Mouse (Mus musculus): Measurements from ENCODE around the gene Spn. TPM values are rescaled to one million over a fixed set of nuclear protein-coding genes. Genes with fewer than 3 reads are reported as not detected.
"Not testable (repeated sequence)": the region's sequence is repeated elsewhere in the genome, so short reads cannot be mapped to it uniquely, and the experiment has no call there.

Spn gene
- total RNA-seq (2021): 1 to 10 TPM; 1.8 to 2.1 TPM
- long read RNA-seq, experiment 1: 0 reads
- long read RNA-seq, experiment 2, partial matches to known transcripts: 0 of 1 reads
- long read RNA-seq, experiment 2, other reads (novel, unspliced or antisense): 1 of 1 reads

DNA sequence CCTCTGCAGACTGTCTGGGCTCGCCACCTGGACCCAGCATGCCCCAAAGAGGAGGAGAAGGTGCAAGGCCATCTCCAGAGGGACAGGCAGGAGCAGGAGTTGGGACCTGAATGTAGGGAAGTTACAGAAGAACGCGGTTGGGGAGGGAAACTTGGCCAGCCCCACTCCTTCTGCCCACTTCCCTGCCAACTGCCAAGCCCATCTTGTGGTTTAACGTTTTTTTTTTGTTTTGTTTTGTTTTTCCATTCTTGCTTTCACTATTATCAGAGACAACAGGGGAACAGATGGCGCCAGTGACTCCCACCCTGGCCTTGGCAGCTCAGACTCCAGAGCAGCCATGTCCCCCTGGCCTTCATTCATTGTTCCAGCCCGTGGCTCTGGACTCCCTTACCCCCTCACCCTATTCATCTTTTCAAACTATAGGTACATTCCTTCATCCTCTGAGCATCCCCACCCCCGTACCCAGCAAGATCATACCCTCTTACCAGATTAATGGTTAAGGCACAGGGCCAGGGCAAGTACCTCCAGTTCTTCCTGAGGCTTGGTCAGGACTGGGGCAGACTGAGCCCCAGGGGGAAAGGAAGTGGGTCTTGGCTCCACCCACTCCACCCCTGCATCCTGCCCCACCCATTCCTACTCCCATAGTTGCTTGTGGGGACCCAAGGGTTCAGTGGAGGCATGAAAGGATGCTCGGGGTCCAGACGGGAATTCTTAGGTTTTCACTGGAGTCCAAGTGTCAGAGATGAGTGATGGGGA is at the start of gene Spn:
Gene Spn (minus strand): TSS at position 562 of the 756 bp plus-strand sequence.
- no peak for DNase-seq (ENCODE audit: low spot score in 2 of 2)

DNA sequence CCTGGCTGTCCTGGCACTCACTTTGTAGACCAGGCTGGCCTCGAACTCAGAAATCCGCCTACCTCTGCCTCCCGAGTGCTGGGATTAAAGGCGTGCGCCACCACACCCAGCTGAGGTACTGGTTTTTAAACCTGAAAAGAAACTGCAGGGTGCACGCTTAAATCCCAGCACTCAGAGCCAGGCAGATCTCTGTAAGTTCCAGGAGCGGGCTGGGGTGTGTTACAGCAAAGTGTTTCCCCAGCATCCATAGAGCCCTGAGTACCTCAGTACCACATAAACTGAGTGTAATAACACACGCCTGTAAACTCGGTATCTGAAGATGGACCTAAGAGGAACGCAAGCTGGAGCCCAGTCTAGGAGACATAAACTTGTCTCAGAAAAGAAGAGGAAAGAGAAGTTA is 49.7 kb upstream of the Spn start:
- no peak for DNase-seq (ENCODE audit: low spot score in 2 of 2)

DNA sequence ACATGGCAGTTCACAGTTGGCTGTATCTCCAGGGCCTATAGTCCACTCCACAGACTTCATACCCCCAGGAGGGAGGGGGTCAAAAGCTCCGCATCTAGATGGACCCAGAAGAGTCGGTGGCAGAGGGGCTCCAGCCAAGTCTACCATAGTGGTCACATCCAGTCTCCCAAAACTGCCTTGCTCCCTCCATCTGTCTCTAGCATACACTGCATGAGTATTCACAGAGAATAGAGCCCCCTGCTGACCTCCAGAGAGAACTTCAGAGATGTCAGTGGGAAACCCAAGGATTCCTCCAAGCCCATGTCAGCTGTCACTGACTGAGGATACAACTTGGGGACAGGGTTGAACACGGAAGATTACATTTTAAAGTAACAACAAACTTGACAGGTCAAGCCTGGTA is 48.0 kb upstream of the Spn start:
- DNase-seq (ENCODE audit: low spot score in 2 of 2): no peak

DNA sequence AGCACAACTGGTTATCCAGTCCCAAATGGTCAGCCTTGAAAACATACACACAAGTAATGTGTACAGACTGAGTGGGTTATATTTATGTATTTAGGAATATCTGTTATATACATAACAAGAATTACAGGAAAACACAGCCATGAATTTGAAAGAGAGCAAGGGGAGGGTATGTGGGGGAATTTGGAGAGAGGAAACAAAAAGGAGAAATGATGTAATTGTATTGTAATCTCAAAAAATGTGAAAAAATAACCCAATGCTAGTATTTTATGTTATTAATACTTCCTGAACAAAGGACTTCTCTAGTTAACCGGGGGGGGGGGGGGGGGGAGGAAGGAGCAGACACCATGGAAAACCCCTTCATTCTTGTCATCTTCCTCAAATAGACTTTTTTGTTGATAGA is 47.1 kb upstream of the Spn start:
- DNase-seq (ENCODE audit: low spot score in 2 of 2): no peak

DNA sequence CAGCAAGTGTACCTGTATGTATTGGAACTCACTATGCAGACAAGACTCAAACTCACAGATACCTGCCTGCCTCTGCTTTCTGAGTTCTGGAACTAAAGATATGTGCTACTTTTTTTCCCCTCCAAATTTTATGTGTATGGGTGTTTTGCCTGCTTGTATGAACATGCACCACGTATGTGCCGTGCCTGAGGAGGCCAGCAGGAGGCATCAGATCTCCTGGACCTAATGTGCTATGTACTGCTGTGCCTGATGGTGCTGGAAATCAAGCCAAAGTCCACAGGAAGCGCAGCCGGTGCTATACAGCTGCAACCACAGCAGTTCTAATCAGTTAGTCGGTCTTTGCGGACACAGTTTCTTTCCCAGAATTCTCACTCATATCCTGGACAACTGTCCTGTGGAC is 46.2 kb upstream of the Spn start:
- DNase-seq (ENCODE audit: low spot score in 2 of 2): no peak

DNA sequence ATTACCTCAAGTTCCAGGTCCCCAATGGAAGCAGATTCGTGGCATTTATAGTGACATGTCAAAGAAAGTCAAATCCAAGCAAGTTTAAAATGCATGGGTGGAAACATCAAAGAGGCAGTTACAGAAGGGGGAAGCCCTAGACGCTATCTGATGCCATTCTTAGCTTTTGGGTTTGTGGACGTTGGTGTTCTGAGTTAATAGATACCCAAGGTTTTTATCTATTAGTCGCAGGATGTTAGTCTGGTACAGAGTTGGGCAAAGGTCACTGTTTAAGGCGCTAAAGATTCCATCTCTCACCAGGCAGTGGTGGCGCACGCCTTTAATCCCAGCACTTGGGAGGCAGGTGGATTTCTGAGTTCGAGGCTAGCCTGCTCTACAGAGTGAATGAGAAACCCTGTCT is 45.7 kb upstream of the Spn start:
- no peak for DNase-seq (ENCODE audit: low spot score in 2 of 2)

DNA sequence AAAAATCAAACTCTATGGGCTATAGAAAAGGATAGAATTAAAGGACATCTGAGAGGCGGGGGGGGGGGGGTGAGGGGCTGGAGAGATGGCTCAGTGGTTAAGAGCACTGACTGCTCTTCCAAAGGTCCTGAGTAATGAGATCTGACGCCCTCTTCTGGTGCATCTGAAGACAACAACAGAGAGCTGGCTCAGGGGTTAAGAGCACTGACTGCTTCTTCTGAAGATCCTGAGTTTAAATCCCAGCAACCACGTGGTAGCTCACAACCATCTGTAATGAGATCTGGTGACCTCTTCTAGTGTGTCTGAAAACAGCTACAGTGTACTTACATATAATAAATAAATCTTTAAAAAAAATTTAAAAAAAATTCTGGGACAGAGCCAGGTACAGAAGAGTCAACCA is 44.1 kb upstream of the Spn start:
- not testable (repeated sequence) for DNase-seq (ENCODE audit: low spot score in 2 of 2)

DNA sequence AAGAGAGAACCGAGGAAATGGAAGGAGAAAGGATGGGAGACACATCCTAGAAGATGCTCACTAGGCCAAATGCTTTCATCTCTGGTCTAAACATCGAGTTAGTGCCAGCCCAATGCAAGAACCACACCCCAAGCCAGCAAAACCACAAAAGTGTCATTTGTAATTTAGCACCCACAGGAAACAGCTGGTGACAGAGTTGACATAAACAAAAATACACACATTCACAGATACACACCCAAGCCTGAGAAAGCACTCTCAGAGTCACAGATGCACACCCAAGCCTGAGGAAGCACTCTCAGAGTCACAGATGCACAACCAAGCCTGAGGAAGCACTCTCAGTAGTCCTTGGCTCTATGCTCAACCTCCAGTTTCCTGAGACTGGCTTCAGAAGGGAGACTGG is 43.2 kb upstream of the Spn start:
- DNase-seq (ENCODE audit: low spot score in 2 of 2): no peak

DNA sequence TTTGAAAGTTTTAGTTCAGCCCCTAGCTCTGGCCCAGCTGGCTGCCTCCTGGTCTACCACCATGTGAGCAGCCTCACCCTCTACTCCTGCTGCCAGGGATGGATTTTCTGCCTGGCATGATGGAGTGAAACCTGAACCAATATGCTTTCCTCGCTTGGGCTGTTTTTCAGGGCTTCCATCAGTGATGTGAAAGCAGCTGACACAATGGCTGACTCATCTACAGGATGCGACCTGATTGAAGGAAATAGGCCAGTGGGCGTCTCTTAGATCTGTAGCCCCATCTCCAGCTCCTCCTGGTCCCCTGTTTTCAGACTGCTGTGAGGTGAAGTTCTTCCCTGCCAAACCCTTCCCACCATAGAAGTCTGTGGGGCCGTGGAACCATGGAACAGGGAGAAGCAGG is 39.3 kb upstream of the Spn start:
- DNase-seq (ENCODE audit: low spot score in 2 of 2): no peak

DNA sequence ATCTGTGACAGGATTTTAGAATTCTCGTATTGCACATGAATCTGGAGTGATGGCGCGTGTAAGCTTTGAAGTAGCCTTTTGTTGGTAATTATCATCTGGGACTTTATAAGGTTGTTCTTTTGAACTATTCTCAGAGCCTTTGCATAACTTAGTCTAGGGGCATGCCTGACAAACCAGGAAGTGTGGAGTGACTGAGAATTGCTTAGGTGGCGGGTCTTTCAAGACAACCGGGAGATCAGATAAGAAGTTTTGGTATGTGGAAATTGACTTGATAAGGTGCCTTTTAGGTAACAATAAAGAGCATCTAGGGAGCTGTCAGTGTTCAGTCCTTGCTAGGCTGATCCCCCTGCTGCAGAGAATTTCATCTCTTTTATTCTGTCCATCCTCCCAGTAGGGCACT is 28.9 kb upstream of the Spn start:
- no peak for DNase-seq (ENCODE audit: low spot score in 2 of 2)

DNA sequence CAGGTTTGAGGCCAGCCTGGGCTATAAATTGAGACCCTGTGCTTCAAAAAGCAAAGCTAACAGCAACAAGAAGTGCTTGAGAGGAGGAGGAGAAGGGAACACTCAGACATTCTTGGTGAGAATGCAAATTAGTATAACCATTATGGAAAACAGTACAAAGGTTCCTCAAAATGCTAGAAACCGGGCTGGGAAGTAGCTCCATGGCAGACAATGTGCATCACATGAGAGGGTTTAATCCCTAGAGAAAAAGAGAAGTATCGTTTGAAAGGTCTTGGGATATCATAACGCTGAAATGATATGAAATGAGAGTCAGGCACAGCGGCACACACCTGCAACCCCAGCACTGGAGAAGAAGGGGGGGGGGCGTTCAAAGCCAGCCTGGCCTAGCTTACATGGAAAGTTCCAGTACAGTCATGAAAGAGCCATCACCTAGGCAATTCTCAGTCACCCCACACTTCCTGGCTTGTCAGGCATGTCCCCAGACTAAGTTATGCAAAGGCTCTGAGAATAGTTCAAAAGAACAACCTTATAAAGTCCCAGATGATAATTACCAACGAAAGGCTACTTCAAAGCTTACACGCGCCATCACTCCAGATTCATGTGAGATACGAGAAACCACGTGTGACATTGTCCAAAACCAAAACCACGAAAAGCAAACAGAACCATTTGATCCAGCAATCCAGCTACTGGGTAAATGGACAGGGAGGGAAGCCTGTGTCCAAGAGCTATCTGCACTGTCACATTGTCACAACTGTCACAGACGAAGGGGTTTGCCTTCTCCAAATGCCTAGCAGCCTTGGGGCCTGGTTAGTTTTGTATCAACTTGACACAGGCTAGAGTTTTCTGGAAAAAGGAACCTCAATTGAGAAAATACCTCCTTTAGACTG is 28.2 kb upstream of the Spn start:
- DNase-seq (ENCODE audit: low spot score in 2 of 2): no peak

DNA sequence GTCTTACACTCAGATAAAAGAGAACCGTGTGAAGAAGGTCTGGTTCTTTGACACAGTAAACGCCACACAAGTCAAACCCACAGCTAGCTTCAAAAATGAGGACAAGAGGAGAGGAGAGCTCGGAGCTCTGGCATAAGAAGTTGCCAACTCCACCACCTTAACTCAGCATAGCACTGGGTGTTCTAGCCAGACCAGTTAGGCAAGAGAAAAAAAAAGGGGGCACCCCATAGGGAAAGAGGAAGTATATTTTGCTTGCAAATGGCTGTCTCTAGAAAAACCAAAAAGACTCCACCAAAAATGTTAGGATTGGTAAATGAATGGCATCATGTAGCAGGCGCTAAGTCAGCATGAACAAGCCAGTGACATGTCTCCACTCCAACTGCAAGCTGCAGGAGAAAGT is 26.4 kb upstream of the Spn start:
- DNase-seq (ENCODE audit: low spot score in 2 of 2): no peak

DNA sequence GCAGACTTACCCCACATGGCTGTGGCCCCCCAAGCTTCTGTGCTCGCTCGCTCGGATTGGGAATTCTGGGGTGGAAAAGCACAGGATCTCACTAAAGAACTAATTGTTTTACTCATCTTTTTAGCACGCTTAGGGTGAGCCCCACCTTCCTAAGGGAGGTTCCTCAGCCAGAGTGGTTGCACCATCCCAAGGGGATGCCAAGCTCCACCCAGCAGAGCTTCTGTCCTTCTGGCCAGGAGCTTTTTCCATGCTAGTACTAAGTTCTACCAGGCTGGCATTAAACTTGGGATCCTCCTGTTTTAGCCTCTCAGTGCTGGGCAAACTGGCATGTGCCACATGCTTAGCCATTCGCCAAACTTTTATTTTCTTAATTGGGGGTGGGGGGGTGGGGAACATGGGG is 24.9 kb upstream of the Spn start:
- DNase-seq (ENCODE audit: low spot score in 2 of 2): no peak

DNA sequence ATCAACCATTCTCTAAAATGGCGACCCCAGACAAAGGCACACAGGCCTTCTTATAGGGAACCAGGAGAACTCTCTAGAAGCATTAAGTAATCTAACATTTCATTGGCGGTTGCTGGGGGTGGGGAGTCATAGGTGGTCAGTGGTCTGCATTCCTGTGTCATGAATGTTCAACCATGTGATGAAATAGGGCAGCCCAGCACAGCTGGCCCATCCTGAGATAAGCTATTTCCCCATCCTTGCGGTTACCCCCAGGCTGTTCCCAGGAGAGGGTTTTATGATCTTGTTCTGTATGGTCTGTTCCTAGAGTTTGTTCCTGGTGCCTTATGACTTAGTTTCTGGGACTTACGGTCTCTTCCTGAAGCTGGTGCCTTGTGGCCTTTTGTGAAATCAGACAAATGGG is 19.9 kb upstream of the Spn start:
- no peak for DNase-seq (ENCODE audit: low spot score in 2 of 2)

DNA sequence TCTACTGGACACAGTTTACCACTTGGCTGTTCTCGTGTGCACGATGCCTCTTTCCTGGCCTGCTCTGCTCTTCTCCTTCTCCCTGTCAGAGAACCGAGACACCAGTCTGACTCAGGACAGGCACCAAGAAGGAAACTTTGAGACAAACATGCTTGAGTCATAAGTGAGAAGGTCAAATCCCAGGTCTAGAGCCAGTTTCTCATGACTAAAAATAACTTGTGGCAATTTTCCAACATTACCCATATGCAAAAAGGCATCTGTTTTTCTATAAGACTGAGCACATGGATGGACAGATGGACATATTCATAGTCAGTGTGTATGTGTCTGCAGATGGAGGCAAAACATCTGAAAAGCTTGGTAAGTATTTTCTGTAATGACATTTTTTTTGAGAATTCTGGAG is 15.9 kb upstream of the Spn start:
- DNase-seq (ENCODE audit: low spot score in 2 of 2): no peak

DNA sequence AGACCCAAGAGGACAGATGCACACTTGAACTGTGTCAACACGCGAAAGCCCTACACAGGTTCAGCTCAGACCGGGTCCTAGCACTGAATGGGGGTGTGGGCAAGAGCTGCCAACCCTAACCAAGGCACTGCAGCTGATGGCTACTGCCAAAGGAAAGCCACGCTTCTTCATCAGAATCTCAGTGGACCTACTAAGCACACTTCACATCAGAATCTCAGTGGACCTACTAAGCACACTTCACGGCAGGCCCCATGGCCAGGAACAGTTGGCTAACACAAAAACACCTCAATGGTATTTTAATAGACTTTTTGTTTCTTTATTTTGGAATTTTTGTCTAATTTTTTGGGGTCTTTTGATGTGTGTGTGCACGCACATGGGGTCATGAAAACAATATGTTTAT is 14.8 kb upstream of the Spn start:
- DNase-seq (ENCODE audit: low spot score in 2 of 2): no peak

DNA sequence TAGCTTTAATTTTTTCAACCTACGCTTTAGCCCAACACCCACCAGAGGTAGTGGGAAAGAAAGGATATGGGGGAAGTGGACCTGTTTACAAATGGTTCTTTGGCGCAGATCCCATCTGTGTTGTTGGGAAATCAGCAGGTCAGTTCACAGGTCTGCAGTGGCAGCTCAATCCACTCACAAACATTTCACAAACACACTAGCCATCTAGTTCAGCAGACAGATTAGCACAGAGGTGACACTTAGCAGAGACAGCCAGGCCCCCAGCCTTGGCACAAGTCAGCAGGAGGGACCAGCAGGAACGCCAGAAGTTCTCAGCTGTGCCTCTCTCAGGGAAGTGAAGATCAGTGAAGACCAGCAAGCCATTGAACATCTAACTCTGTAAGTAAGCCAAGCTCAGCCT is 10.3 kb upstream of the Spn start:
- DNase-seq (ENCODE audit: low spot score in 2 of 2): no peak

DNA sequence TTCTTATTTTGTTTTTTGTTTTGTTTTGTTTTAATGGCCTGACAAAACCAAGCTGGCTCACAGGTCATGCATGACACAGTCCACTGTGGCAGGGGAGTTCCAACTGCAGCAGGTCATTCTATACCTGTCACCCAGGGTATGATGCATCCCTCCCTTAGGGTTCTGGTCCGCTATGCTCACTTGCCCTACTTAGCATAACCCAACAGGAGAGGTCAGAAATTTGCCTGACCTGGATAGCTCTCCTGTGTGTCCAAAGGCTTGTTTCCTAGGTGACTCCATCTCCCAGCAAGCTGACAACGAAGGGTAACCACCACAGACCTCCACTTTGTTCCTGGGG is 8.6 kb upstream of the Spn start:
- no peak for DNase-seq (ENCODE audit: low spot score in 2 of 2)

DNA sequence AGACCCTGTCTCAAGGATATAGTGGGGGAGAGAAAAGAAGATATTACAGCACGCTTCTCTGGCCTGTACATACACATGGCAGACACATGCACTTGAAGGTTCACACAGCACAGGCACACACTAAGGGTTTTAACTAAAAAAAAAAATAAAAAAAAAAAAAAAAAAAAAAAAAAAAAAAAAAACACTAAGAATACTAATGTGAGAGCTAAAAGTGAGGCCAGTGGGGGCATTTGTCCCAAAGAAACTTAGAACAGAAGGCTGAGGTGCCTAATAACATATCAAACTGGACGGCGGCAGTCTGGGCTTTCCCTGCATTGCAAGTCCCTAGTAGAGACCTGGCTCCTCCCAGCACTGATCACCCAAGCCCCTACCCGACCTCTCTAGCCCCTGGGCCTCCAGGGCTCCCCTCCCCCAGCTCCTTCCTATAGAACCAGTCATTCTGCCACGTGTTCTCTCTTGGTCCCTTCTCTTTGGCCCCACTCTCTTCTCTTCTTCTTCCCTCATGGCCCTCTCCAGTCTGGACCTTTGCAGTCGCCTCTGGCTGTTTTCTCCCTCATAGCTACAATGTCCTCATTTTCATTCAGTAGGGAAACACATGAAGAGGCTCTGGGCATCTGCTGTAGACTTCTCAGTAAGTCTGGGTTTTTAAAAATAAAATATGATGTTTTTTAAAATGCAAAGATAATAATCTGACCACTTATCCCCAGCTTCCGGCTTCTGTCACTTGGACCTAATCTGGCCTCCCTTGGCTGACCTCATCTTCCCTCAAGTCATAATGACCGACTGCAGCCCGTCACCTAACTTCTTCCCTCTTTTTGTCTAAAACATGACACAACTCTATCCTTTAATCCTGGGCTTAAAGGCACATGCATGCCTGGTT is 8.0 kb upstream of the Spn start:
- DNase-seq (ENCODE audit: low spot score in 2 of 2): no peak

DNA sequence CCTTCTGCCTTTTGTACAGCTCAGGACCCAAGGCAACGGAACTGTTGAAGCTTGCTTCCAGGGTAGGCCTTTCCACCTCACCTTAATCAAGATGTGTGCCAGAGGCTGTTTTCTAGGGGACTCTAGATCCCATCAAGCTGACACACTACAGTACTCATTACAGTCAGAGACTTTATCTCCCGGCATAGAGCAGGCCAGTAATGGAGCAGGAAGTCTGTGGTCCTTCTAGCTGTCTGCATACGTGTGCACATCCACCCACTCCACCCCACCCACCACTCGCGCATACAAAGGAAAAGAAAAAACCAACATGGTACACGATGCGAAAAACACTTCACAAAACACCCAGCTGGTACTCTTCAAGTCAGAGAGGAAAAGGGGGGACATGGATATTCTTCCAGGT is 6.8 kb upstream of the Spn start:
- no peak for DNase-seq (ENCODE audit: low spot score in 2 of 2)

DNA sequence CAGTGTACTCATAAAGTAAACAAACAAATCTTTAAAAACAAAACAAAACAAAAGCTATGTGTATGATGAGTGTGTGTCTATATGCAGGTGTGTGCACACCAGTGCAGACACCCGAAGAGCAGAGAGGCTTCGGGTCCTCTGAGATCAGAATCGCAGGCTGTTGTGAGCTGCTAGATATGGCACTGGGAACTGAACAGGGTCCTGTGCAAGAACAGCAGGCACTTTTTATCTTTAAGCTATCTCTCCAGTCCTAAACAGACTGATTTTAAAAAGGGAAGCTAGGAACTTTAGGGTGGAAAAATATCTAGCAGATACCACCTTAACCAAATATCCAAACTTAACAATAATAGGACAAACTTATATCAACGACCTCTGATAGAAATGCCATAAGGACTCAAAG is 5.0 kb upstream of the Spn start:
- DNase-seq (ENCODE audit: low spot score in 2 of 2): no peak

DNA sequence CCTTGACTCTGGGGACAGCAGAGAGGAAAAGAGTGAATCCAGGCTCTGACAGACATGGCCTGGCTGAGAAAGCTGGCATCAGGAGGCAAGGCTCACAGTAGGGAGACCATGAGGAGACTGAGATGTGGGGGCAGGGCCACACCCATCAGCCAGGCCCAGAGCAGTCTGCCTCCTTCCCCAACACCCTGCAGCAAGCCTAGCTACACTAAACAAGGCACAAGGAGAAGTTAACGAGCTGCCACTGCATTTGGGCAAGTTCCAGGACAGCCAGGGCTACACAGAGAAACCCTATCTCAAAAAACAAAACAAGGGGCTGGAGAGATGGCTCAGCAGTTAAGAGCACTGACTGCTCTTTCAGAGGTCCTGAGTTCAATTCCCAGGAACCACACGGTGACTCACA is 4.6 kb upstream of the Spn start:
- DNase-seq (ENCODE audit: low spot score in 2 of 2): no peak

Measured in adrenal gland, postnatal 4 days (tissue).